Mouse (Mus musculus) midbrain, postnatal 0 days (tissue): ENCODE results near the gene Defb35. TPM values are rescaled to one million over a fixed set of nuclear protein-coding genes. Genes with fewer than 3 reads are reported as not detected.
"Not testable (repeated sequence)": the region's sequence is repeated elsewhere in the genome, so short reads cannot be mapped to it uniquely, and the experiment has no call there.

Source experiments
- ATAC-seq: fragments of 200-750 bp; cut with Nextera tagmentation; 2 replicates; pipeline ENCODE4 v1.8.0; 2017; ENCODE audit warnings: moderate number of reproducible peaks, mild to moderate bottlenecking, moderate TSS enrichment, moderate library complexity; ENCODE audit not compliant: low FRiP score
- DNase-seq: peaks from one replicate; pipeline ENCODE4 v3.0.0-alpha.2; 2015; ENCODE audit warnings: low spot score
- H3K27ac ChIP-seq: fragments of 300-500 bp; sonication (generic); 2 replicates; pipeline ENCODE4 v1.5.1; 2014; ENCODE audit warnings: low read depth, mild to moderate bottlenecking, low read length, mixed read lengths
- H3K27me3 ChIP-seq: fragments of 300-500 bp; sonication (generic); 2 replicates; pipeline ENCODE4 v1.6.1; 2014; ENCODE audit warnings: low read length, control low read depth, mixed read lengths; ENCODE audit not compliant: insufficient read depth
- H3K36me3 ChIP-seq: fragments of 300-500 bp; sonication (generic); 2 replicates; pipeline ENCODE4 v1.6.1; 2014; ENCODE audit warnings: low read length, control low read depth, mixed read lengths; ENCODE audit not compliant: insufficient read depth
- H3K4me1 ChIP-seq: fragments of 300-500 bp; sonication (generic); 2 replicates; pipeline ENCODE4 v1.6.1; 2014; ENCODE audit warnings: mild to moderate bottlenecking, control low read depth, antibody characterized with exemption, low read length, mixed read lengths; ENCODE audit not compliant: insufficient read depth
- H3K4me2 ChIP-seq: fragments of 300-500 bp; sonication (generic); 2 replicates; pipeline ENCODE4 v1.6.1; 2014; ENCODE audit warnings: low read depth, mild to moderate bottlenecking, low read length, mixed read lengths; ENCODE audit not compliant: poor library complexity, severe bottlenecking
- H3K4me3 ChIP-seq: fragments of 300-500 bp; sonication (generic); 2 replicates; pipeline ENCODE4 v1.5.1; 2014; ENCODE audit warnings: low read depth, mild to moderate bottlenecking, low read length, moderate library complexity
- H3K9ac ChIP-seq: fragments of 300-500 bp; sonication (generic); replicated peaks from 2 replicates; pipeline ENCODE4 v1.6.1; 2014; ENCODE audit warnings: mild to moderate bottlenecking, low read length, moderate library complexity, mixed read lengths; ENCODE audit not compliant: poor library complexity, severe bottlenecking
- H3K9me3 ChIP-seq: fragments of 300-500 bp; sonication (generic); 2 replicates; pipeline ENCODE4 v1.6.1; 2016; ENCODE audit warnings: low read length, control low read depth
- CTCF ChIP-seq: IDR thresholded peaks from 2 replicates; pipeline ENCODE4 v1.5.1; 2016; ENCODE audit warnings: antibody characterized with exemption, mild to moderate bottlenecking
- WGBS: fragments of 180-500 bp; shearing (Covaris S2); extraction: QIAGEN DNeasy Blood & Tissue Kit; methylation state at CpG from one replicate; pipeline ENCODE4 v1.1.7; 2014; 5-methylcytosine and 5-hydroxymethylcytosine counted together
- polyA plus RNA-seq: library from polyadenylated mRNA; unstranded; fragments of >200 nt; fragmentation: Nextera tagmentation; extraction: Ambion mirVana; gene quantifications from 2 replicates; pipeline ENCODE4 v1.2.1, GENCODE M21; 2015
- total RNA-seq: library from RNA; depleted of rRNA; stranded (reverse); fragments of >200 nt; gene quantifications from 2 replicates; pipeline ENCODE4 v1.2.3, GENCODE M21; 2014; rRNA removed

Gene Defb35
- not detected in 2 replicates for total RNA-seq
- polyA plus RNA-seq: not detected in 2 replicates

DNA sequence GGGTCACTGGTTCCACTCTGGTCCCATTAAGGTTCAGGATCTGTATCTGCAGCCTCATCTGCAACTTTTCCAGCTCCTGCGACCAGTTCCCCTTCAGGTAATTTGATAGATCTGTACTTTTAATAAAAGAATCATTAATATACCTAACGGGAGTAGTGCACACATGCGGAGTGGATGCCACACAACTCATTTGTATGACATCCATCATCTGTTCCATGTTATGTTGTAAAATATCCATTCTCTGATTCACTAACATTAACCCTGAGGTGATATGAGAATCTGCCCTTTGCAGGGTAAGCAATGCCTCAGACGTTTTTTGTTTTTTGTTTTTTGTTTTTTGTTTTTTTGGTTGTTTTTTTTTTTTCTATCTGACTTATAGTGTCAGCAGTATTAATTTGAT is at the start of gene Defb35:
TSS of gene Defb35 (plus strand) at position 301 of the 400 bp plus-strand sequence.
- H3K9ac ChIP-seq, H3K4me3 ChIP-seq, H3K9me3 ChIP-seq, H3K36me3 ChIP-seq, H3K4me1 ChIP-seq, DNase-seq, H3K4me2 ChIP-seq, H3K27me3 ChIP-seq, H3K27ac ChIP-seq, ATAC-seq: not testable (repeated sequence)
- WGBS: 85% methylated on average over 4 of the region's 4 CpGs

DNA sequence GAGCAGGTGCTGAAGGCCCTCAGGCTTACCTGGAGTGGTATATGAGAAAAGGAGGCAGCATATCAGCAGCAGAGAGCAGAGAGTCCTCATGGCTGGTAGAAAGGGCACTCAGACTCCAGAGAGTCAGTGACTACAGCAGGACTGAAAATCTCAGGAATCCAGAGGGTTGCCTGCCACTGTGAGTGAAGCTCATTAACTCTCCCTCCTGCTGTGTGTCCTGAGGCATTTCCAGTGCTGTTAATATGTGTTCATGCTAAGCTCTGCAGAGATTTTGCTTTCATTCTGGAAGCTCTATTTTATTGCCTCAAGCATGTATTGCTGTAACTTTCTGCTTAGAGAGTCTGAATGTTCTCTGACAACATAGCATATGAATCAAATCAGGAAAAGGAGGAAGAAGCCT is 31.9 kb upstream of the Defb35 start, which contains the start of gene Defb11:
TSS of gene Defb11 (minus strand) at position 123 of the 400 bp plus-strand sequence.
- not testable (repeated sequence) for H3K9me3 ChIP-seq, H3K4me2 ChIP-seq, H3K4me3 ChIP-seq, H3K9ac ChIP-seq, H3K36me3 ChIP-seq, H3K27me3 ChIP-seq, H3K27ac ChIP-seq, H3K4me1 ChIP-seq
- DNase-seq (peak; percentile 11), ATAC-seq (peak; percentile 82)

DNA sequence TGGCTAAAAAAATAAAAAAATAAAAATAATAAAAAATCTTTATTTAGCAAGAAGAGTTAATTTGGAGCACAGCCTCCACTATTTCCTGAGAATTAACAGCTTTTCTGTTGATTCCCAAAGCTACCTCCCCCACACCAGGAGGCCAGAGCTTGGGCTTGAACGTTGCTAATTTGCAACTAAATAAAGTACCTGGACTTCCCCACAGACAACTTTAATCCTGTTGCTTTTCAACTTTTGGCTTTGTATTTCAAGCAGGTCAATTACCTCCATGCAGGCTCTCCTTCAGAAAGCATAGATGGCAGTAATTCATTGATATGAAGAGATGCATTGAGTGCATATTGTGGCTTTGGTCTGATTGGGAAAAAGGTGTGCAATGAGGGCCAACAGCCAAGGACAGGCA is 26.2 kb upstream of the Defb35 start:
- no peak for DNase-seq
- Histone ChIP-seq H3K27me3 (no peaks in the 10 kb centered on the region), H3K4me2 (no peak overlapping the region), H3K9ac (no peak overlapping the region), H3K9me3 (no peaks in the 10 kb centered on the region), H3K36me3 (no peaks in the 10 kb centered on the region), H3K4me3 (no peak overlapping the region), H3K27ac (no peak overlapping the region), H3K4me1 (no peaks in the 10 kb centered on the region)
- 3% methylated on average over 1 of the region's 1 CpGs for WGBS
- no peak for ATAC-seq
- TF ChIP-seq CTCF: no peak

DNA sequence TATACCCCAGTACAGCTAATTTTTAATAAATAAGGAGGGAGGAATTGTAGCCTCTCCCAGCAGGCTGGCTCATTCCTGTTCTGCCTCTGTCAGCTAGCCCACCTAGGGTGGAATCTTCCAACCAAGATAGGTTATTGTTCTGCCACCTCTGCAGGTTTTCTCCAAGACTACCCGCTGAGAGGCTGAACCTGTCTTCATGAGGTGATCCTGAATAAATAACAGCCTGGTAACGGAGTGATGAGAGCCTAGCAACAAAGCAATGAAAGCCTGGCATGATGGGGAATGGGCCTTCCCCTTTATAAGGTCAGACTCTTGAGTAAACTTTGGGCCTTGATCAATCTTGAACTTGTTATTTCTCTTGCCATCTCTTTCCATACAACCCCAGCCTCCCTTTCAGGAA is 25.6 kb upstream of the Defb35 start:
- no peak for ATAC-seq
- WGBS: 18% methylated on average over 2 of the region's 2 CpGs

DNA sequence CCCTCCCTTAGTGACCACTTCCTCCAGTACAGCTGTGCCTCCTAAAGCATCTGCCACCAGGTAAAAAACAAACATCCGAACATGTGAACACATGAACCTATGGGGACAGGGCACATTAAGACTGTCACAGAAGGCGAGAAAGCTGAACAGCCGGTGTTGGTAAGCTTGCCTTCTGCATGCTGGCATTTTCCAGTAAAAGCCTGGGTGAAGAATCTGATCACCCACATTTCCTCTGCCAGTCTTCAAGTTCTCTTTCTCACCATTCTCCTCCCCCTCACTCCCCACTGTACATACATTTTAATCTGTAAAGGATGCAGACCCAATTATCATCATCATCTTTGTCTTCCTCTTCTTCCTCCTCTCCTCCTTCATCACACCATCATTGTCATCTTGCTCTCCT is 22.5 kb upstream of the Defb35 start:
- Histone ChIP-seq H3K9ac (no peak overlapping the region), H3K4me1 (no peaks in the 10 kb centered on the region), H3K27me3 (no peaks in the 10 kb centered on the region), H3K9me3 (no peaks in the 10 kb centered on the region), H3K27ac (no peak overlapping the region), H3K4me3 (no peak overlapping the region), H3K4me2 (no peak overlapping the region), H3K36me3 (no peaks in the 10 kb centered on the region)
- no peak for ATAC-seq
- DNase-seq: no peak
- WGBS: 90% methylated on average over 3 of the region's 3 CpGs
- no peak for TF ChIP-seq CTCF

More for the DNA sequence above, 25.6 kb upstream of the Defb35 start:
- DNase-seq: no peak
- Histone ChIP-seq H3K4me2 (no peak overlapping the region), H3K4me3 (no peak overlapping the region), H3K9ac (no peak overlapping the region), H3K36me3 (no peaks in the 10 kb centered on the region), H3K4me1 (no peaks in the 10 kb centered on the region), H3K27ac (no peak overlapping the region), H3K9me3 (no peaks in the 10 kb centered on the region), H3K27me3 (no peaks in the 10 kb centered on the region)
- no peak for TF ChIP-seq CTCF

DNA sequence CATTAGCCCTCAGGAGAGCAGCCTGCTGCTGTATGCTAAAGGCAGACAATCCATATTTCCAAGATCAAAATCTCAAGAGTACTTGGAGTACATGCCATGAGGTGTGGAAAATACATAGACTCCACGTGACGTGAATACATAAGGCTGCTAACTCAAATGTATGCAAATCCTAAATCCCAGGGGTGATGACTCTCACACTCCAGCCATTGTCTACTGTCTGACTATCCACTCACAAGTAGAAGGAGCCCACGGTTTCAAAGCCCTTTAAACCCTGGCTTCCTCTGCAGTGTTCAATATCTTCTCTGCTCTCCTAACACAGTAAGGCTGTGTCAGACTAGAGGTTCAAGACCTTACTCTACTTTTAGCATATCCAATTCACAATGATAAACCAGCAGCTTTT is 7.4 kb upstream of the Defb35 start:
- H3K9ac ChIP-seq, H3K4me2 ChIP-seq, H3K4me3 ChIP-seq, H3K27ac ChIP-seq, DNase-seq, H3K4me1 ChIP-seq, H3K27me3 ChIP-seq, H3K36me3 ChIP-seq, H3K9me3 ChIP-seq, ATAC-seq: not testable (repeated sequence)
- 40% methylated on average over 3 of the region's 3 CpGs for WGBS
